Mouse (Mus musculus): ENCODE measurements around the gene Ifitm3.

GRCm38 (mm10) chr7:140990185-140990584 is 20.4 kb downstream of the Ifitm3 start:
- TF ChIP-seq EP300 (IDR thresholded peaks at IDR 0.05; ENCODE audit: low read depth) (no peak), CTCF (IDR thresholded peaks at IDR 0.05; ENCODE audit: low read depth) (no peak)

Data from liver, embryonic 14.5 days (tissue).